Mouse (Mus musculus) lung, adult 2 months (tissue): ENCODE results near the gene Cdk5rap1. TPM values are rescaled to one million over a fixed set of nuclear protein-coding genes. Genes with fewer than 3 reads are reported as not detected.

Source experiments
- DNase-seq: peaks from one replicate; pipeline ENCODE4 v3.0.0; 2022
- H3K4me1 ChIP-seq: fragments of 200-500 bp; 2 replicates; pipeline ENCODE4 v1.6.1; 2011; ENCODE audit warnings: low read length; ENCODE audit not compliant: control insufficient read depth, insufficient read depth
- H3K4me3 ChIP-seq: fragments of 200-500 bp; replicated peaks from 2 replicates; pipeline ENCODE3; 2011; ENCODE audit warnings: low read depth, mild to moderate bottlenecking, control low read depth, low read length; ENCODE audit errors: extremely low read depth
- CTCF ChIP-seq: fragments of 200-500 bp; IDR thresholded peaks from 2 replicates; pipeline ENCODE4 v1.5.1; 2011; ENCODE audit warnings: mild to moderate bottlenecking, low read length, control low read depth; ENCODE audit not compliant: insufficient read depth
- POLR2A ChIP-seq: fragments of 200-500 bp; IDR thresholded peaks from 2 replicates; pipeline ENCODE4 v1.6.1; 2011; ENCODE audit warnings: low read depth, mild to moderate bottlenecking, control low read depth, low read length, borderline replicate concordance; ENCODE audit errors: extremely low read depth
- WGBS: fragments of 180-500 bp; shearing (Covaris S2); methylation state at CpG from one replicate; pipeline ENCODE4 v1.1.7; 2018; 5-methylcytosine and 5-hydroxymethylcytosine counted together
- polyA plus RNA-seq: library from polyadenylated mRNA; depleted of rRNA; stranded (reverse); fragments of >200 nt; gene quantifications from 2 replicates; pipeline ENCODE4 v1.2.3, GENCODE M21; 2012; rRNA removed

Gene Cdk5rap1
- 6.6 and 9.5 TPM in 2 replicates for polyA plus RNA-seq

DNA sequence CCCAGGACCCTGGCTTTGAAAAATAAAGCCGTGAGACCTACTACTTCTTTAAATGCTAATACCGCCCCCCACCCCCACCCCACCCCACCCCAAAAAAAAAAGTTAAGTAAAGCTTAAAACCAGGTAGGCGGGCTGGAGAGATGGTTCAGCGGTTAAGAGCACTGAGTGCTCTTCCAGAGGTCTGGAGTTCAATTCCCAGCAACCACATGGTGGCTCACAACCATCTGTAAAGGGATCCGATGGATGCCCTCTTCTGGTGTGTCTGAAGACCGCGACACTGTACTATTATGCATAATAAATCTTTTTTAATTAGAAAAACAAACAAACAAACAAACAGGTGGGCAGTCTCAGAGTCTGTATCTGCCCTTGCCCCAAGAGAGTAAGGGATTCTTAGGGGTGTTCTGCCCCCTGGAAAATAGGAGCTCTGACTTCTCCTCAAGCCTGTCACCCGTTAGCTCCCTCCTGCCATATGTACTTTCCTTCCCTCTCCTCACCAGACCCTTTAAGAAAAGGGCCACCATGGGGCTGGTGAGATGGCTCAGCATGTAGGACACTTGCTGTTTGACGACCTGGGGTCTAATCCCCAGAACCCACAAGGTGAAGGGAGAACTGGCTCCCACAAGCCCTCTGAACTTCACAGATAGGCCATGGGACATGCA lies at the start of gene Cdk5rap1:
Gene Cdk5rap1 (minus strand): TSS at position 169 of the 659 bp plus-strand sequence.
- peak; percentile 16 for DNase-seq
- Histone ChIP-seq H3K4me3 (peak within 1 kb of the TSS; percentile 81), H3K4me1 (no peaks in the 10 kb centered on the region; the same call in 1 of the 2 replicates)
- TF ChIP-seq POLR2A (no peak), CTCF (no peak)
- whole genome bisulfite sequencing = 17% methylated on average over 9 of the region's 9 CpGs

DNA sequence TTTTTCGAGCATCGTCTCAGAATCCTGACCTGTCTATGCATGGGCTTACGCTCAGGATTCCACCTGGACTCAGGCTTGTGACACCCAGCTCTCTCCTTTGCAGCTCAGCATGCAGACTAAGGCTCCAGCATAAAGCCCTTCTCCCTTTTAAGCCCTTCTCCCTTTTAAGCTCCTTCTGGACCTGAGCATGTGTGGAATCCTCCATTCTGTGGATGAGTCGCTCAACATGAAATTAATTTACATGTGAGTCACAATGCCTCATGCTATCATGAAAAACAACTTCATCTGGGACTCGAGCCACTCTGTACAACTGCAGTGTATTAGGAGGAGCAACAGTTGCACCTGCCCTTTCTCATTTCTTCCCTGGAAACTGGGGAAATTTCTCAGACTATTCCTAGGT lies 49.4 kb upstream of the Cdk5rap1 start:
- Histone ChIP-seq H3K4me3 (no peak overlapping the region), H3K4me1 (peaks cover 3% of the 10 kb centered on the region)
- no peak for DNase-seq
- 72% methylated on average over 5 of the region's 5 CpGs for WGBS
- no peak for TF ChIP-seq CTCF

DNA sequence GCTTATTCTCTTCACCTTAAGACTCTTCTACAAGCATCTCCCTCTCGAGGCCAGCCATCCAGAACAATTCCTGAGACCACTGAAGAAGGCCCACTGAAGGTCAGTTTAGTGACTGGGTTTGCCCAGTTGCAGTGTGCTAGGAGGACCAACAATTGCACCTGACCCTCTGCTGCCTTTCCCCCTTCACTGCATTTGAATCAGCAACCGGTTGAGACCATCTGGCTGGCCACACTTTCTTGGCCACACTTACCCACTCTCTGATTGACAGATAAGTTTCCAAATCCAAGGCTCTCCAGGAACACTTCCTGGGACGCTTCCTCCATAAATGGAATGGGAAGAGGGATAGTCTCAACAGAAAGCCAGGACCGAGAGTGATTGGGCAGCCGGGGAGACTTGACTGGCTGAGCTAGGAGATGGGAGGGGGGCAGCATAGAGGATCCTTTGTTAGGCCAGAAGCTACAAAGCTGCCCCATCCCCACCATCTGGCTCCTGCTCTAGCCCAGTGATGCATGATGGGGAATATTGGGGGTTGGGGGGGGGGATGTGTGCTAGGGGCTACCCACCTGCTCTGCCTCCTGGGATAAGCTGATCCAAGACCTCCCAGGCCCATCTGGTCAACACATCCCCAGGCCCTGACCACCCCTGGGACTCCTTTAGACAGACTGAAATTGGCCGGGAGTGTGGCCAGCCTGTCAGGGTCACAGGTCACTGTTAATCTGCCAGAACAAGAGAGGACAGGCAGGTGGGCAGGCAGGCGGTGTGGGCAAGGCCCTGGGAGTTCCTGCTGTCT lies 48.3 kb upstream of the Cdk5rap1 start:
- no peak overlapping the region for H3K4me3 ChIP-seq
- no peak for DNase-seq
- WGBS = 48% methylated on average over 7 of the region's 7 CpGs
- H3K4me1 ChIP-seq = no peaks in the 10 kb centered on the region
- no peak for TF ChIP-seq CTCF
- TF ChIP-seq POLR2A = no peak

DNA sequence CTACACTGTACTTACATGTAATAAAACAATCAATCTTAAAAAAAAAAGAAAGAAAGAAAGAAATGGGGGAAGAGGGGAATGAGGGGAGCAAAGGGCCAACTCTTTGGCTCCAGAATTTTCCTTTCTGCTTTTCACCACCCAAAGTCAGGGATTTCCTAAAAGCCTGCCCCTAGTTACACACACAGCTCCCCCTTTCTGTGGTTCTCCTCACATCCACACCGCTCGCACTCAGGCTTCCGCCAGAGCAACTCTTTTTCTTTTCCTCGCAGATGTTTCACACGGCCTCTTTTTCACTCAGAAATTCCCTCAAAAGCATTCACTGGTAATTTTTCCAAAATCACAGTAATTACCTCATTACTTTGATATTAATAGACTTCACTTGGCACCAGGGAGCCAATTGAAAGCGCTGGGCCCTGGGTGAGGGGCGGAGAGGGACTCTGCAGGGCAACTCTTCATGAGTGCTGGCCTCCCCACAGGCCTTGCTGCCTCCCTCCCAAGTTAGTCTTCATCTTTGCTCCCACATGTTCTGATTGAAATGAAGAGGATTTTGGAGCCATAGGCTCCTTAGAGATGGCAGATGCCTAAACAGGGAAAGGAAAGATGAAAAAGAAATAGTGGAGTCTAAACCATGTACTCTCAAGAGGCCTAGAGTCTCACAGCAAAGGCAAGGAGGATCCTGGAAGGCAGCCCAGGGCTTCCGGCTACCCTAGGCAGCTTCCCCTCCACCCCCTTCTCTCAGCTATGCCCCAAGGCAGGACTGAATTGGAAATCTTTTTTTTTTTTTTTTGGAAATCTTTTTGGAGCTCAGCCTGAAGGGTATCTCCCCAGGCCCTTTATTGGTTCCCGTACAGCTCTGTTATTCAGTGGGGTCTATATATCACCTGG lies 47.1 kb upstream of the Cdk5rap1 start:
- Histone ChIP-seq H3K4me3 (no peak overlapping the region), H3K4me1 (no peaks in the 10 kb centered on the region)
- TF ChIP-seq CTCF (no peak), POLR2A (no peak)
- 73% methylated on average over 9 of the region's 9 CpGs for WGBS
- DNase-seq = no peak

- DNase-seq = no peak
- 83% methylated on average over 7 of the region's 7 CpGs for WGBS
- TF ChIP-seq POLR2A = no peak
- no peak for TF ChIP-seq CTCF
- Histone ChIP-seq H3K4me1 (no peaks in the 10 kb centered on the region), H3K4me3 (no peak overlapping the region)
These were observed 45.2 kb upstream of the Cdk5rap1 start for GRCm38 (mm10) chr2:154418001-154418400.

DNA sequence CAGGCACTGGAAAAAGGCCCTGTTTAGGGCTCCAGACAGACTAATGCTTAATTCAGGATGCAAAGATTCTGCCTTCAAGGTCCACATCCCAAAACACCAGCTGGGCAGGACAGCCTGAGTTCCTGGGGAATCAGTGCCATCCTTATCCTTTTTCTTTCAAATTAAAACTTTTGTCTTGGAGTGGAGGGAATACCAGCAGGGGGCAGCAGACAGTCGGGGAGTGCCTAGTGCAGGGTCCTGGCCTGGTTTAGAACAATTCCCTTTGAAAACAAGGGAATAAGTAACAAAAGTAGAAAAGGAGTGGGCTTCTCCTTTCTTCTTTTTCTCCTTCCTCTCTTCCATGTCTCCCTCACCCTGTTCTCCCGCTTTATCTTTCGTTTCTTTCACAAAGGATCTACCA lies 44.3 kb upstream of the Cdk5rap1 start:
- WGBS = 19% methylated on average over 3 of the region's 3 CpGs
- Histone ChIP-seq H3K4me3 (no peak overlapping the region), H3K4me1 (no peaks in the 10 kb centered on the region)
- DNase-seq = peak; percentile 75
- TF ChIP-seq POLR2A = no peak
- TF ChIP-seq CTCF = peak; percentile 83

- Histone ChIP-seq H3K4me3 (no peak overlapping the region), H3K4me1 (peaks cover 2% of the 10 kb centered on the region; the same call in 1 of the 2 replicates)
- no peak for DNase-seq
- WGBS = 66% methylated on average over 7 of the region's 7 CpGs
- no peak for TF ChIP-seq POLR2A
- 0 out of 2 replicates have a peak, but pooled peaks have one; percentile 7 for TF ChIP-seq CTCF
These were observed 39.3 kb upstream of the Cdk5rap1 start for GRCm38 (mm10) chr2:154412018-154412666.

DNA sequence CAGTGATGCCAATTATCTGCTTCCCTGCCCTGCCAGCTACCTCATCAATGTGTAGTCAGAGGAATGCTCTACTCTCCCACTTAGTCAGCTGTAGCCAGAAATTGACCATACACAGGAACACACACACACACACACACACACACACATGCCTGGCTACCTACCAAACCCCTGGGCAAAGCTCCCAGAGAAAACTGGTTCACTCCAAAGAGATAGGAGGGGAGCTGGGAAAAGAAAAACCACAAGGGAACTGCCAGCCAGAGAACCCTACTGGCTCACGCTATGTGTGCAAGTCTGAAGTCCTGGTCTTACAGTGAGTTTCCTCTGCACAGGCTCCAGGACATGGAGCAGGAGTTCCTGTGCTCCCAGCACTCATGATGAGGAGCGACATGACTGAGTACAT lies 37.5 kb upstream of the Cdk5rap1 start:
- 22% methylated on average over 2 of the region's 2 CpGs for whole genome bisulfite sequencing
- Histone ChIP-seq H3K4me3 (no peak overlapping the region), H3K4me1 (peaks cover 2% of the 10 kb centered on the region; the same call in 1 of the 2 replicates)
- no peak for DNase-seq
- TF ChIP-seq POLR2A (no peak), CTCF (no peak)

GRCm38 (mm10) chr2:154407643-154408445 lies 35.0 kb upstream of the Cdk5rap1 start, which contains the start of gene Snta1:
Gene Snta1 (minus strand): TSS chr2:154408099.
- WGBS = 2% methylated on average over 84 of the region's 84 CpGs

More at GRCm38 (mm10) chr2:154407643-154408445, 35.0 kb upstream of the Cdk5rap1 start, which contains the start of gene Snta1:
- peak; percentile 88 for DNase-seq
- TF ChIP-seq POLR2A = peak; percentile 70; the same call in 1 of the 2 replicates
- TF ChIP-seq CTCF = no peak
- H3K4me1 ChIP-seq = peaks cover 2% of the 10 kb centered on the region; the same call in 1 of the 2 replicates
- peak within 1 kb of the TSS; percentile 72 for H3K4me3 ChIP-seq
